Mouse (Mus musculus) limb, embryonic 11.5 days (tissue): ENCODE results near the gene Ypel3. TPM values are rescaled to one million over a fixed set of nuclear protein-coding genes. Genes with fewer than 3 reads are reported as not detected.
"Not testable (repeated sequence)": the region's sequence is repeated elsewhere in the genome, so short reads cannot be mapped to it uniquely, and the experiment has no call there.

Experiments
- ATAC-seq: fragments of 200-750 bp; cut with Nextera tagmentation; 2 replicates; pipeline ENCODE4 v1.8.0; 2017; ENCODE audit warnings: low read depth; ENCODE audit not compliant: insufficient number of reproducible peaks, low FRiP score, low TSS enrichment
- DNase-seq: peaks from one replicate; pipeline ENCODE4 v3.0.0-alpha.2; 2015; ENCODE audit warnings: low spot score
- H3K27ac ChIP-seq: fragments of 300-500 bp; sonication (generic); replicated peaks from 2 replicates; pipeline ENCODE4 v1.5.1; 2014; ENCODE audit warnings: low read depth, mild to moderate bottlenecking, low read length
- H3K27me3 ChIP-seq: fragments of 300-500 bp; sonication (generic); 2 replicates; pipeline ENCODE4 v1.6.1; 2014; ENCODE audit warnings: mild to moderate bottlenecking, low read length, mixed read lengths; ENCODE audit not compliant: control insufficient read depth, insufficient read depth
- H3K36me3 ChIP-seq: fragments of 300-500 bp; sonication (generic); 2 replicates; pipeline ENCODE4 v1.6.1; 2014; ENCODE audit warnings: mild to moderate bottlenecking, low read length, moderate library complexity, mixed read lengths; ENCODE audit not compliant: control insufficient read depth, insufficient read depth
- H3K4me1 ChIP-seq: fragments of 300-500 bp; sonication (generic); 2 replicates; pipeline ENCODE4 v1.6.1; 2014; ENCODE audit warnings: low read length, mixed read lengths; ENCODE audit not compliant: control insufficient read depth, insufficient read depth
- H3K4me2 ChIP-seq: fragments of 300-500 bp; sonication (generic); 2 replicates; pipeline ENCODE4 v1.6.1; 2014; ENCODE audit warnings: low read depth, mild to moderate bottlenecking, moderate library complexity; ENCODE audit not compliant: severe bottlenecking
- H3K4me3 ChIP-seq: fragments of 300-500 bp; sonication (generic); 2 replicates; pipeline ENCODE4 v1.5.1; 2014; ENCODE audit warnings: low read depth, low read length
- H3K9ac ChIP-seq: fragments of 300-500 bp; sonication (generic); 2 replicates; pipeline ENCODE4 v1.6.1; 2014; ENCODE audit warnings: mild to moderate bottlenecking, low read length
- H3K9me3 ChIP-seq: fragments of 300-500 bp; sonication (generic); 2 replicates; pipeline ENCODE4 v1.6.1; 2016; ENCODE audit warnings: low read length; ENCODE audit not compliant: control insufficient read depth
- WGBS: fragments of 180-500 bp; shearing (Covaris S2); extraction: QIAGEN DNeasy Blood & Tissue Kit; methylation state at CpG from one replicate; pipeline ENCODE4 v1.1.7; 2014; 5-methylcytosine and 5-hydroxymethylcytosine counted together
- polyA plus RNA-seq: library from polyadenylated mRNA; unstranded; fragments of >200 nt; fragmentation: Nextera tagmentation; extraction: Ambion mirVana; gene quantifications from 2 replicates; pipeline ENCODE4 v1.2.1, GENCODE M21; 2014

Gene Ypel3
- polyA plus RNA-seq, 1 experiment from 2014 or later: 112 TPM

GRCm38 (mm10) chr7:126773351-126773750, 3.4 kb upstream of the Ypel3 start:
- Histone ChIP-seq H3K27me3 (no peaks in the 10 kb centered on the region), H3K9ac (no peak overlapping the region), H3K4me1 (peaks cover 15% of the 10 kb centered on the region), H3K9me3 (no peaks in the 10 kb centered on the region), H3K27ac (no peak overlapping the region), H3K36me3 (no peaks in the 10 kb centered on the region; the same call in 1 of the 2 replicates), H3K4me3 (no peak overlapping the region), H3K4me2 (no peak overlapping the region)
- DNase-seq (no peak), ATAC-seq (no peak)
- 74% methylated on average over 2 of the region's 2 CpGs for WGBS

- H3K36me3 ChIP-seq: no peaks in the 10 kb centered on the region; the same call in 1 of the 2 replicates
- H3K4me3 ChIP-seq: no peak overlapping the region
- no peaks in the 10 kb centered on the region for H3K9me3 ChIP-seq
- H3K27me3 ChIP-seq: no peaks in the 10 kb centered on the region
- H3K4me2 ChIP-seq: no peak overlapping the region
- ATAC-seq (no peak), DNase-seq (no peak)
- no peak overlapping the region for H3K27ac ChIP-seq
- 88% methylated on average over 2 of the region's 2 CpGs for WGBS
- peaks cover 15% of the 10 kb centered on the region for H3K4me1 ChIP-seq
- no peak overlapping the region for H3K9ac ChIP-seq
Measured at GRCm38 (mm10) chr7:126774463-126774862, 2.3 kb upstream of the Ypel3 start.

GRCm38 (mm10) chr7:126775185-126775977, 1.4 kb upstream of the Ypel3 start:
- DNase-seq (no peak), ATAC-seq (no peak)
- Histone ChIP-seq H3K9me3 (no peaks in the 10 kb centered on the region), H3K4me2 (peak overlapping the region; percentile 93; the same call in 1 of the 2 replicates), H3K4me1 (peaks cover 15% of the 10 kb centered on the region), H3K9ac (no peak overlapping the region; the same call in 1 of the 2 replicates), H3K4me3 (no peak overlapping the region), H3K27me3 (no peaks in the 10 kb centered on the region), H3K36me3 (no peaks in the 10 kb centered on the region; the same call in 1 of the 2 replicates), H3K27ac (peak overlapping the region; percentile 56)
- 84% methylated on average over 10 of the region's 10 CpGs for WGBS

- WGBS: 51% methylated on average over 3 of the region's 3 CpGs
- Histone ChIP-seq H3K4me3 (peak overlapping the region; percentile 73; the same call in 1 of the 2 replicates), H3K9ac (no peak overlapping the region; the same call in 1 of the 2 replicates)
Measured at GRCm38 (mm10) chr7:126775978-126776234, 849 bp upstream of the Ypel3 start.

GRCm38 (mm10) chr7:126777476-126777875, 721 bp downstream of the Ypel3 start:
- no peaks in the 10 kb centered on the region; the same call in 1 of the 2 replicates for H3K36me3 ChIP-seq
- H3K4me3 ChIP-seq: peak overlapping the region; percentile 73
- H3K27ac ChIP-seq: no peak overlapping the region
- H3K27me3 ChIP-seq: no peaks in the 10 kb centered on the region
- H3K4me2 ChIP-seq: peak overlapping the region; percentile 93
- peaks cover 20% of the 10 kb centered on the region for H3K4me1 ChIP-seq
- 52% methylated on average over 10 of the region's 10 CpGs for WGBS
- H3K9ac ChIP-seq: peak overlapping the region; percentile 74
- H3K9me3 ChIP-seq: no peaks in the 10 kb centered on the region
- DNase-seq (no peak), ATAC-seq (no peak)

More at GRCm38 (mm10) chr7:126775978-126776234, 849 bp upstream of the Ypel3 start:
- H3K4me1 ChIP-seq: peaks cover 15% of the 10 kb centered on the region
- peak overlapping the region; percentile 56 for H3K27ac ChIP-seq
- no peaks in the 10 kb centered on the region for H3K9me3 ChIP-seq
- H3K4me2 ChIP-seq: peak overlapping the region; percentile 93
- H3K27me3 ChIP-seq: no peaks in the 10 kb centered on the region
- H3K36me3 ChIP-seq: no peaks in the 10 kb centered on the region; the same call in 1 of the 2 replicates
- ATAC-seq (no peak), DNase-seq (no peak)

- Histone ChIP-seq H3K9ac (no peak overlapping the region), H3K27ac (no peak overlapping the region), H3K27me3 (no peaks in the 10 kb centered on the region), H3K4me1 (peaks cover 20% of the 10 kb centered on the region), H3K36me3 (no peaks in the 10 kb centered on the region; the same call in 1 of the 2 replicates), H3K4me3 (no peak overlapping the region), H3K9me3 (no peaks in the 10 kb centered on the region), H3K4me2 (no peak overlapping the region)
- 90% methylated on average over 3 of the region's 3 CpGs for WGBS
- no peak for DNase-seq
- no peak for ATAC-seq
Measured at GRCm38 (mm10) chr7:126778147-126778546, 1.4 kb downstream of the Ypel3 start.

GRCm38 (mm10) chr7:126779101-126779500, 2.3 kb downstream of the Ypel3 start:
- not testable (repeated sequence) for H3K27ac ChIP-seq, H3K36me3 ChIP-seq, H3K27me3 ChIP-seq, H3K4me3 ChIP-seq, H3K9ac ChIP-seq, H3K4me2 ChIP-seq, H3K9me3 ChIP-seq, ATAC-seq, DNase-seq
- 90% methylated on average over 7 of the region's 7 CpGs for WGBS
- H3K4me1 ChIP-seq: peaks cover 20% of the 10 kb centered on the region

GRCm38 (mm10) chr7:126779983-126780970, 3.5 kb downstream of the Ypel3 start:
- no peaks in the 10 kb centered on the region for H3K27me3 ChIP-seq
- H3K9ac ChIP-seq: peak overlapping the region; percentile 52
- peak overlapping the region; percentile 90 for H3K4me2 ChIP-seq
- H3K9me3 ChIP-seq: no peaks in the 10 kb centered on the region
- H3K4me3 ChIP-seq: peak overlapping the region; percentile 37
- peaks cover 20% of the 10 kb centered on the region for H3K4me1 ChIP-seq
- peak overlapping the region; percentile 64 for H3K27ac ChIP-seq
- ATAC-seq: peak; percentile 60
- H3K36me3 ChIP-seq: peaks cover 5% of the 10 kb centered on the region; the same call in 1 of the 2 replicates
- under 1% methylated on average over 21 of the region's 21 CpGs for WGBS
- peak; percentile 95 for DNase-seq
